Mouse (Mus musculus) macrophage (primary cell): Measurements from ENCODE around the gene Cdk5rap3. TPM values are rescaled to one million over a fixed set of nuclear protein-coding genes. Genes with fewer than 3 reads are reported as not detected.

Source experiments
- H3K27ac ChIP-seq: fragments of 350-480 bp; formaldehyde crosslinking; 2 replicates; pipeline ENCODE4 v1.9.0; 2021
- H3K36me3 ChIP-seq: fragments of 350-480 bp; formaldehyde crosslinking; 2 replicates; pipeline ENCODE4 v1.9.0; 2021; ENCODE audit errors: inconsistent target
- H3K4me3 ChIP-seq: fragments of 350-480 bp; formaldehyde crosslinking; 2 replicates; pipeline ENCODE4 v1.9.0; 2021; ENCODE audit errors: inconsistent target
- H3K79me2 ChIP-seq: fragments of 350-480 bp; formaldehyde crosslinking; 2 replicates; pipeline ENCODE4 v1.9.0; 2021; ENCODE audit errors: inconsistent target
- WGBS: methylation state at CpG from one replicate; pipeline ENCODE4 v1.1.7; 2026; ENCODE audit warnings: inconsistent platforms; ENCODE audit not compliant: missing documents; 5-methylcytosine and 5-hydroxymethylcytosine counted together
- polyA plus RNA-seq: library from polyadenylated mRNA; stranded (reverse); fragments of 250-400 nt; gene quantifications from 3 replicates; pipeline ENCODE4 v1.2.4, GENCODE M21; 2018; ENCODE audit warnings: inconsistent platforms

Gene Cdk5rap3
- polyA plus RNA-seq, 1 experiment from 2014 or later, result 17.0 TPM

DNA sequence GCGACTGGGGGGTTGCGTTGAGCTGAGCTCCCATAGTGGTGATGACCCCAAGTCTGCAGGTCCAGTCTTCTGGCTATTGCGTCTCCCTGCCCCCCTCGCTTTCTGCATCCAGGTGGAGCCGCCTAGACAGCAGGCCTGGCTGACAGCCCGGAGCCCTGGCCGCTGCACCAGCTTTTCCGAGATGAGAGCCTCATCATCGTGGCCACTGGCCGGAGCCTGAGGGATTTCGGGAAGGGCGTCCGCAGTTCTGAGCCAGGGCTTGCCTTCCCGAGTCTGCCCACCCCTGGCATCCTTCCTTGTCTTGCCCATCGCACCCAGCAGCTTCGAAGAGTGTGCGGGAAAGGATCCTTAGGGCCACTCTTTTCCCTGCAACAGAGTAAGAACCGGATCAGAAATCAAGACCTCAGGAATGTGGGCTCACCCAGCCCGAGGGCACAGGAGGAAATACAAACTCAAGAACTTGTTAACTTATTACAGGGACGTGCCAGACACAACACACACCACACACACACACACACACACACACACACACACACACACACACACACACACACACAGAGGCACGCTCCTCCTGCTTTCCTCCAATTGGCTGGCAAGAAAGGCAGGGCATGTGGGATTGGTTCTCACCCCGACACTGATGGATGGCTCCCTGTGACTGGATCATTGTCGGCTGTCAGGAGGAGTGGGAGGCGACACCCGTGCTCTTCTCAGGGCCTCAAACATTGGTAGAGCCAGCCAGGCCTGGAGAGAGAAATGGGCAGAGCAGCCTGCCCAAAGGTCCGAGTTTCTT is 52.9 kb downstream of the Cdk5rap3 start:
- H3K79me2 ChIP-seq, result no peaks in the 10 kb centered on the region
- no peak overlapping the region for H3K4me3 ChIP-seq
- H3K36me3 ChIP-seq, result no peaks in the 10 kb centered on the region
- WGBS, result 65% methylated on average over 25 of the region's 26 CpGs
- H3K27ac ChIP-seq, result no peak overlapping the region

DNA sequence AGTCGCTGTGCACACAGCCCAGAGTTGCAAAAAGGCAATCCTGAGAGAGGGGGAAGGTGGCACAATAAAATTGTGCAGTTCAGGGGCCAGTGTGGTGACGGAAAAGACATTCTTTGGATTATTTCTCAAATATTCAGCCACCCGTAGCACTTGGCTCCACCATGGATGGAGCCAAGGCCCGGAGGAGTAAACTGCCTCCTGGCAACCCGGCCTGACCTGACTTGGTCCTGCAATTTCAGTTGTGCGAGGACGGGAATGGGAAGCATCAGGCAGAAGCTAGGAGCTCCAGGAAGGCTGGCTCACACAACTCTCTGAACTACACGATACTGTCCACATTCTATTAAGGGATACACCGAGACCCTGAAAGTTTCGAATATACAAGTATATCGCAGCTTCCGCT is 53.8 kb downstream of the Cdk5rap3 start:
- H3K79me2 ChIP-seq, result no peaks in the 10 kb centered on the region
- WGBS, result 94% methylated on average over 12 of the region's 12 CpGs
- H3K4me3 ChIP-seq, result no peak overlapping the region
- H3K36me3 ChIP-seq, result no peaks in the 10 kb centered on the region
- no peak overlapping the region for H3K27ac ChIP-seq

DNA sequence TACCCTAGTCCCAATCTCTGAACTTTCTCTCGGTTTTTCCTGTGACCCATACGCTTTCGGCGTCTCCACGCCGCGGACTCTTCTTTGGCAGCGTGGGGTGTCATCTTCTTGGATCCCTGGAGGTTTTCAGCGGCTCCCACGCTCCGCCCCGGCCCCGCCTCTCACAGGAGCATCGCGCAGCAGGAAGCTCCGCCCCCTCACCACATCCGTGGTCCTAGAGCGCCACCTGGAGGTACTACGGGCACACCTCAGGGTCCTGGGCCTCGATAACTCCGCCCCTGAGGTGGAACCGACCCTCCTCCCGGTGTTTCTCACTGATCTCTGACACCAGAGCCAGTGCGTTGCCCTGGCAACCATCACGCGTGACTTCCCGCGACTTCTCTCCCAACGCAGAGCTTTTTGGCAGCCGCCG is 54.4 kb downstream of the Cdk5rap3 start:
- H3K36me3 ChIP-seq, result no peaks in the 10 kb centered on the region
- no peaks in the 10 kb centered on the region for H3K79me2 ChIP-seq
- H3K4me3 ChIP-seq, result peak overlapping the region; percentile 28
- no peak overlapping the region for H3K27ac ChIP-seq
- WGBS, result under 1% methylated on average over 31 of the region's 31 CpGs

DNA sequence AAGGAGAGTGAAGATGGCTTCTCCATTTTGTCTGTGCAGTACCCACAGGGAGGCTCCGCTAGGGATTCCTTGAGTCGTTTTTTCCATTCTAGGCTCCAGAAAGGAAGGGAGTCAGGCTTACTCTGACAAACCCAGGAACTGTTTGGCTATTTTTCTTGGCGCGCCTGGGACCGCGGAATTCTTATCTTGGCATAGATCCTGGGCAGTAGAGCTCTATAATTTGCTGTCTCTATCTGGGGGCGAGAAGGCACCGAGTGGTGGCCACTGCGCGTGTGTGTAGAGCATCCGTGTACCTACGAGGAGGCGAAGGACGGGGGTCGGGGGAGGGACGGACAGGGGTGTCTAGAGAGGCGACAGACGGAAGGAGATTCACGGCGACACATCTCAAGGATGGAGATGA is 54.9 kb downstream of the Cdk5rap3 start:
- Histone ChIP-seq H3K27ac (no peak overlapping the region), H3K36me3 (no peaks in the 10 kb centered on the region), H3K4me3 (peak overlapping the region; percentile 28), H3K79me2 (no peaks in the 10 kb centered on the region)
- WGBS, result 4% methylated on average over 20 of the region's 20 CpGs

DNA sequence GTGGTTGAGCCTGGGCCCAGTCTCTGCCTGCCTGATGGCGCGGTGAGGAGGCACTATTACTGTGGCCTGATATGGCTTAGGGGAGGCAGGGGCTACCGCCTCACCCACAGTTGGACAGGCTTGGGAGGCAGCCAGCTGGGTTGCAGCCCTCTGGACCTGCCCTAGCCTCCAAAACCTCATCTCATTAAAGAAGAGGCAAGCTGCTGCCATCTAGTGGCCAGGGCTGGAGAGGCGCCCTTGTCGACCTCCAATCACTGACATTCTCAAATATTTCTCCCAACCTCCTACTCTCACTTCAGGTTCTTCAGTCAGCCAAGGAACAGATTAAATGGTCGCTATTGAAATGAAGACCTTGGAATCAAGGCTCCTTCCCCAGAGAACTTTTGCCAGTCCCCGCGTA is 55.7 kb downstream of the Cdk5rap3 start:
- no peak overlapping the region for H3K27ac ChIP-seq
- no peaks in the 10 kb centered on the region for H3K79me2 ChIP-seq
- no peak overlapping the region for H3K4me3 ChIP-seq
- WGBS, result 27% methylated on average over 6 of the region's 8 CpGs
- H3K36me3 ChIP-seq, result no peaks in the 10 kb centered on the region

DNA sequence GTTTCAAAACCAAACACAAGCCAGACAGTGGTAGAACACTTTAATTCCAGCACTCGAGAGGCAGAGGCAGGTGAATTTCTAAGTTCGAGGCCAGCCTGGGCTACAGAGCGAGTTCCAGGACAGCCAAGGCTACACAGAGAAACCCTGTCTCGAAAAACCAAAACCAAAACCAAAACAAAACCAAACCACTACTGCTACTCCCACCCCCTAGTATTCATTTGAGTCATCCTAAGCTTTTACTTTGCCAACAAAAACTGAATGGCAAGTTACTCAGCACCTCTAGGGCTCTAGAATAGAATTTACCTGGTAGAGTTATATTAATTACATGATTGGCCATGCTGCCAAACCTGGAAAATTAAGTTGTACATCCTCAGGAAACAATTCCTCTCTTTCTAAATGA is 56.7 kb downstream of the Cdk5rap3 start:
- Histone ChIP-seq H3K36me3 (no peaks in the 10 kb centered on the region), H3K4me3 (no peak overlapping the region), H3K27ac (no peak overlapping the region), H3K79me2 (no peaks in the 10 kb centered on the region)
- WGBS, result 71% methylated on average over 4 of the region's 4 CpGs

DNA sequence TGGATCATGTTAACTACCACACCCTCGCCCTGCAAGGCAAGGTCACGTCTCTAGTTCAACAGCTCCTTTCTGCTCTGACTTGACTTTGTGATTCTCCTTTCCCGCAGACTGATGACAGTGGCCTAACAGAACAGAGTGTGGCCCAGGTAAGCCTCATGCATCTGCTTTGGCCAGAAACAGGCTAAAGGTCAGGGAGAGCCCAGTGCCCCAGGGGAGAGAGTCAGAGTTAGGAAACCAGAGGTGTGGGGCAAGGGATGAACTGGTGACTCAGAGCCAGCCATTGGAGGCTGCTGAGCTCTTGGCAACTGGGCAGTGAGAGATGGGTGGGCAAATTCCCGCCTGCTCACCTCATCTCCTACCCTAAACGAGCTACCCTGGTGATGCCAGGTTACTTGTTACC is 58.9 kb downstream of the Cdk5rap3 start:
- 93% methylated on average over 5 of the region's 5 CpGs for WGBS
- H3K36me3 ChIP-seq, result no peaks in the 10 kb centered on the region
- no peaks in the 10 kb centered on the region for H3K79me2 ChIP-seq
- no peak overlapping the region for H3K27ac ChIP-seq
- H3K4me3 ChIP-seq, result no peak overlapping the region

Other genes starting within 250 kb of the Cdk5rap3 start
- 14.2 to 28.6 TPM (median 20.6 TPM) in 3 replicates for gene Snx11, start 138.9 kb downstream of the Cdk5rap3 start, polyA plus RNA-seq
- 40.5 to 73.7 TPM (median 45.0 TPM) in 3 replicates for gene Cbx1, start 127.4 kb downstream of the Cdk5rap3 start, polyA plus RNA-seq
- 85.5 to 118 TPM (median 95.5 TPM) in 3 replicates for gene Nfe2l1, start 86.5 kb downstream of the Cdk5rap3 start, polyA plus RNA-seq
- 11.9 to 23.0 TPM (median 16.0 TPM) in 3 replicates for gene Copz2, start 66.6 kb downstream of the Cdk5rap3 start, polyA plus RNA-seq
- 0.19 TPM in 1 of 3 replicates, not detected in the others for gene Prr15l, start 11.6 kb upstream of the Cdk5rap3 start, polyA plus RNA-seq
- gene Pnpo, start 27.5 kb upstream of the Cdk5rap3 start, polyA plus RNA-seq, result 15.4 to 17.0 TPM (median 15.6 TPM) in 3 replicates
- 10.9 to 20.7 TPM (median 12.1 TPM) in 3 replicates for gene Sp2, start 66.5 kb upstream of the Cdk5rap3 start, polyA plus RNA-seq
- 0.09 TPM in 1 of 3 replicates, not detected in the others for gene Sp6, start 96.9 kb upstream of the Cdk5rap3 start, polyA plus RNA-seq
- 0.57 to 3.6 TPM (median 1.3 TPM) in 3 replicates for gene Scrn2, start 113.4 kb upstream of the Cdk5rap3 start, polyA plus RNA-seq
- 0.17 TPM in 1 of 3 replicates, not detected in the others for gene Lrrc46, start 124.9 kb upstream of the Cdk5rap3 start, polyA plus RNA-seq
- 25.6 to 38.5 TPM (median 31.8 TPM) in 3 replicates for gene Mrpl10, start 125.1 kb upstream of the Cdk5rap3 start, polyA plus RNA-seq
- gene Osbpl7, start 134.1 kb upstream of the Cdk5rap3 start, polyA plus RNA-seq, result 6.4 to 9.7 TPM (median 9.5 TPM) in 3 replicates
- gene Tbx21, start 198.8 kb upstream of the Cdk5rap3 start, polyA plus RNA-seq, result 0.09 TPM in 1 of 3 replicates, not detected in the others
- gene Tbkbp1, start 235.0 kb upstream of the Cdk5rap3 start, polyA plus RNA-seq, result 21.0 to 27.3 TPM (median 25.6 TPM) in 3 replicates